Mouse (Mus musculus) CH12.LX (cell line): ENCODE data around the gene Gm20388.
A peak's percentile ranks its signal among the peaks of the same experiment; 100 is the strongest.

ENCODE experiments used
- CTCF ChIP-seq, 2 experiments: IDR thresholded peaks in 1 of 2; conservative IDR thresholded peaks in 1 of 2; 2 replicates each; pipeline ENCODE4 v1.5.1; 2011 to 2012; ENCODE audit warnings: low read depth in 2 of 2, low read length in 2 of 2, improper control_type of control experiment in 1 of 2, inconsistent platforms in 1 of 2, mild to moderate bottlenecking in 1 of 2, moderate library complexity in 1 of 2
- HCFC1 ChIP-seq: IDR thresholded peaks from 2 replicates; pipeline ENCODE4 v1.6.1; 2012; ENCODE audit warnings: low read depth, mild to moderate bottlenecking, inconsistent platforms, low read length, improper control_type of control experiment
- JUND ChIP-seq: conservative IDR thresholded peaks from 2 replicates; pipeline ENCODE4 v1.6.1; 2011; ENCODE audit warnings: low read depth, low read length, improper control_type of control experiment
- MAX ChIP-seq: IDR thresholded peaks from 2 replicates; pipeline ENCODE4 v1.6.1; 2011; ENCODE audit warnings: low read length, improper control_type of control experiment
- MAZ ChIP-seq: IDR thresholded peaks from 2 replicates; pipeline ENCODE4 v1.6.1; 2012; ENCODE audit warnings: low read depth, mild to moderate bottlenecking, inconsistent platforms, low read length, improper control_type of control experiment, moderate library complexity
- MEF2A ChIP-seq: IDR thresholded peaks from 2 replicates; pipeline ENCODE4 v1.6.1; 2014; ENCODE audit warnings: low read depth, mild to moderate bottlenecking, inconsistent platforms, low read length, improper control_type of control experiment, borderline replicate concordance
- NRF1 ChIP-seq: IDR thresholded peaks from 2 replicates; pipeline ENCODE4 v1.6.1; 2014; ENCODE audit warnings: low read depth, mild to moderate bottlenecking, inconsistent platforms, low read length, improper control_type of control experiment, moderate library complexity
- POLR2A ChIP-seq: IDR thresholded peaks from 2 replicates; pipeline ENCODE4 v1.6.1; 2011; ENCODE audit warnings: low read depth, mild to moderate bottlenecking, improper control_type of control experiment, low read length
- RCOR1 ChIP-seq: conservative IDR thresholded peaks from 2 replicates; pipeline ENCODE4 v1.6.1; 2012; ENCODE audit warnings: low read depth, mild to moderate bottlenecking, inconsistent platforms, low read length, improper control_type of control experiment
- SIN3A ChIP-seq: IDR thresholded peaks from 2 replicates; pipeline ENCODE4 v1.6.1; 2012; ENCODE audit warnings: low read length, improper control_type of control experiment, inconsistent platforms
- SMC3 ChIP-seq: IDR thresholded peaks from 2 replicates; pipeline ENCODE4 v1.6.1; 2011; ENCODE audit warnings: low read depth, low read length, improper control_type of control experiment
- TBP ChIP-seq: conservative IDR thresholded peaks from 2 replicates; pipeline ENCODE4 v1.6.1; 2011; ENCODE audit warnings: low read depth, low read length, improper control_type of control experiment
- ZC3H11A ChIP-seq: IDR thresholded peaks from 2 replicates; pipeline ENCODE4 v1.6.1; 2012; ENCODE audit warnings: low read depth, mild to moderate bottlenecking, inconsistent platforms, low read length, improper control_type of control experiment
- ZKSCAN1 ChIP-seq: IDR thresholded peaks from 2 replicates; pipeline ENCODE4 v1.6.1; 2012; ENCODE audit warnings: low read depth, inconsistent platforms, low read length, improper control_type of control experiment, borderline replicate concordance

DNA sequence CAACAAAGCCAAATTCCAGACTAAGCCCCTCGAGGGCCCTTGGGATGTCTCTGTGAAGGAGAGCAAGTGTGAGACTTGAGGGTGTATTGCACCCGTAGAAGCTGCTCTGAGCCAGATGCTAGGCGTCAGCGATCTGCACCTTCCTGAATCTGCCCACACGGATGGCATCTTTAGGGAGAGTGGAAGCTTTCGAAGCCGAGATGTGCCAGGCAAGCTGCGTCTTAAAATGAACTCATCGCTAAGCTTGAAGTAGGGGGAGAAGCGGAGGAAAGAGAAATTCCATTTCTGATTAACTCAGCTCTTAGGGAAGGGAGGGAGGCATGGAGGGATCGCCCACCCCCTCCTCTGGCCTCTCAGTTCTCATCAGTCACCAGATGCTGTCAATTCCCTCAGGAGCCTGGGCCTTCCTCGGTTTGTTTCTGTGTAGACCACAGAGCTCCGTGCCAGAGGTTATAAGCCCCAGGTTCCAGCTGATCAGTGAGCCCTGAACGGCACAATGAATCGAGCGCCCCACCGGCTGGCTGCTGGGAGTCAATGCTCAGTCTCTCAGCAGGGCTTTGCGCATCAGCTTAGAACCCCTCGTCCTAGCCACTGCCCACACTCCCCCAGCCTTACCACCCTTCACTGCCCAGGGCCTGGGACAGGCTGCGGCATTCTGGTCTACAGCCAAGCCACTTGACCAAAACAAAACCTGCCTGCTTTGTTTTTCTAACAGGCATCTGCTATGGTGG is 3818.6 kb downstream of the Gm20388 start:
- no peak for TF ChIP-seq CTCF (conservative IDR thresholded peaks at IDR 0.05 in 1 of 2, IDR thresholded peaks at IDR 0.05 in 1 of 2; ENCODE audit: low read depth in 2 of 2, low read length in 2 of 2)
- TF ChIP-seq POLR2A: no peak
- no peak for TF ChIP-seq ZC3H11A
- no peak for TF ChIP-seq HCFC1
- TF ChIP-seq NRF1: no peak
- TF ChIP-seq SIN3A: no peak
- no peak for TF ChIP-seq RCOR1
- TF ChIP-seq SMC3: peak; percentile 15; the same call in 1 of the 2 replicates
- no peak for TF ChIP-seq TBP
- no peak for TF ChIP-seq ZKSCAN1
- no peak for TF ChIP-seq MAZ
- no peak for TF ChIP-seq MEF2A
- no peak for TF ChIP-seq MAX
- TF ChIP-seq JUND: no peak
